Mouse (Mus musculus) urinary bladder, postnatal 25 days (tissue): ENCODE measurements around the gene Grwd1.
"Not testable (repeated sequence)": the region's sequence is repeated elsewhere in the genome, so short reads cannot be mapped to it uniquely, and the experiment has no call there.

Source experiments
- DNase-seq: peaks from one replicate; pipeline ENCODE4 v3.0.0; 2022; ENCODE audit warnings: low spot score

Grwd1 gene

GRCm38 (mm10) chr7:45830427-45831127 lies at the start of gene Grwd1:
Gene Grwd1 (minus strand): TSS chr7:45830944.
- DNase-seq, result peak; percentile 79

- no peak for DNase-seq
Measured at GRCm38 (mm10) chr7:45880531-45880930, 49.8 kb upstream of the Grwd1 start.

GRCm38 (mm10) chr7:45878278-45878677 lies 47.5 kb upstream of the Grwd1 start, which contains the start of gene Grin2d:
Gene Grin2d (minus strand): TSS chr7:45878378.
- not testable (repeated sequence) for DNase-seq

DNA sequence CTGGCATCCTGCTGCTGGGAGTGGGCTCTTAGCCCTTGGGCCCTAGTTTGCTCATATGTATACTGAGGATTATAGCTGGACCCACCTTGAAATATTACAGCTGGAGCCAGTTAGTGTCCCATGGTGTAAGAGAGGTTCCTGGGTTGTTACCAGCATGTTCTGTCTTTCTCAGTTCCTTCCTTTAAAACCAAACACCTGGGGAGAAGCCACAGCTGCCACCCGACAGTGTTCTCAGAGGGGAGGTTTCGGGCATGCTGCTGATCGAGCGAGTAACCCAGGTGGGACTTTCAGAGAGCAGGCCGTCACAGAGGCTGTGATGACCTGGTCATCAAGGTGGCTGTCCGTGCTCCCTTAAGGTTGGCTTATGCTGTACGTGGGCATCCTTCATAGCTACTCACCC lies 46.2 kb upstream of the Grwd1 start:
- no peak for DNase-seq

GRCm38 (mm10) chr7:45873061-45873947 lies 42.6 kb upstream of the Grwd1 start:
- DNase-seq, result peak; percentile 56

GRCm38 (mm10) chr7:45872624-45873023 lies 41.9 kb upstream of the Grwd1 start, which contains the start of gene Kdelr1:
Gene Kdelr1 (plus strand): TSS chr7:45872772.
- peak; percentile 87 for DNase-seq

DNA sequence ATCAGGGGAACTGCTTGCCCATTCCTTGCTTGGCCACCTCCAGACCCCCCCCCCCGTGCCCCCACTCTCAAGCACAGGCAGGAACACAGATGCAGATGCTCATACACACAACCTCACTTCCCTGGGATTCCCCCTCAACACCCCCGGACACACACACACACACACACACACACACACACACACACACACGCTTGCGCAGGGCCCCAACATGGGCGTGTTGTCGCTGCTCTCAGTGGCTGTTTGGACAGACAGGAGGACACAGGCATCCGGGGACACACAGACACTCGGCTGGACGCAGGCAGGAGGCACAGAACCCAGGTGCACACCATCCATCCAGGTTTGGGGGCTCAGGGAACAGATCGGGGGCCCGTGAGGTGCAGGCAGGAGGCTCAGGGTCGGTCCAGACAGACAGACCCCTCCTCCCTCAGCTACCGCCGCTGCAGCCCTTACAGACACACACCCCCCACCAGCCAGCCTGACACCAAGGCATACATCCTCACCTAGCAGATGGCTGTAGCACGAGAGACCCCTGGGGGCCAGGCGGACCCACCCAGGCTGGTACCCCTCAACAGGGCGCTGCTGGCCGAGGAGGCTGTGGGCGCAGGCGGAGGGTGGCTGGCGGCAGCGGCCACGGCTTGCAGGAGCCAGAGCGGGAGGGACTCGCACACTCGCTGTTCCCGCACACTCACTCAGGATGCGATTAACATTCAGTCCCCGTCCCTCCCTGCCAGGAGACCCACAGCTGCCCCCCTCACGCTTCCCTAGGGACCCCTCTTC lies 39.7 kb upstream of the Grwd1 start:
- DNase-seq, result no peak

DNA sequence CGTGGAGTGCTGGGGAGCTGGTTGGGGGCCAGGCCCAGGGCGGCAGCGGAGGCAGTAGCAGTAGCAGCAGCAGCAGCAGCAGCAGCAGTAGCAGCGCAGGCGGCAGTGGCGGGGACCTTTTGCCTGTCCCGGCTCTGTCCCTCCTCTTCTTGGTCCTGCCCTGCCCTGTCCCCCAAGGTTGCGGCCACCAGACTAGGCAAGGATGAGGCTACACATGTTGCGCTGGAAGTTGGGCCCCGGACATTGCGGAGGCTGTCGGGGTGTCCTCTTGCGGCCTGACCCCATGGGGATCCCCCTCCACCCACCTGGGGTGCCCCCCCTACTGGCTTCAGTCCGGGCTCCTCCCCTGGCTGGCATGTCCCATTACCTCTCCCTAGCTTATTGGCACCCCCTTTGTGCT lies 39.0 kb upstream of the Grwd1 start:
- no peak for DNase-seq

GRCm38 (mm10) chr7:45869107-45869670 lies 38.4 kb upstream of the Grwd1 start:
- DNase-seq, result no peak

DNA sequence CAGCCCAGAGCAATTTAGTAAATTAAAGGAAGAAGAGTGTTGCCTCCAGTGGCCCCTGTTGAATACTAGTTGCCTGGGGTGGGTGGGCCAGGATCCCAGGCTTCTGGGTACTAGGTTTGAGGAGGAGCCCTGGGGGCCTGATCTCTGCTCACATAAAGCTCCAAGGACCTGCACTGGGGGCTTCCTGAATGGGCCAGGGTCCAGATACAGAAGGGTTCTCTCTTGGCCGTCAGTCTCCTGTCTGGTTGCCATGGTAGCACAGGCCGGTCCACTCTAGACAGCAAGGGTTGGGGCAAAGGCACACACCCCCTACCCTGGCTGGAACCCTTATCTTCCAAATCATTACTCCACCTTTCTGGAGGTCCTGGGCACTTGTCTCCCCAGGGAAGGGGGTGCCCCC lies 37.1 kb upstream of the Grwd1 start:
- DNase-seq, result no peak

DNA sequence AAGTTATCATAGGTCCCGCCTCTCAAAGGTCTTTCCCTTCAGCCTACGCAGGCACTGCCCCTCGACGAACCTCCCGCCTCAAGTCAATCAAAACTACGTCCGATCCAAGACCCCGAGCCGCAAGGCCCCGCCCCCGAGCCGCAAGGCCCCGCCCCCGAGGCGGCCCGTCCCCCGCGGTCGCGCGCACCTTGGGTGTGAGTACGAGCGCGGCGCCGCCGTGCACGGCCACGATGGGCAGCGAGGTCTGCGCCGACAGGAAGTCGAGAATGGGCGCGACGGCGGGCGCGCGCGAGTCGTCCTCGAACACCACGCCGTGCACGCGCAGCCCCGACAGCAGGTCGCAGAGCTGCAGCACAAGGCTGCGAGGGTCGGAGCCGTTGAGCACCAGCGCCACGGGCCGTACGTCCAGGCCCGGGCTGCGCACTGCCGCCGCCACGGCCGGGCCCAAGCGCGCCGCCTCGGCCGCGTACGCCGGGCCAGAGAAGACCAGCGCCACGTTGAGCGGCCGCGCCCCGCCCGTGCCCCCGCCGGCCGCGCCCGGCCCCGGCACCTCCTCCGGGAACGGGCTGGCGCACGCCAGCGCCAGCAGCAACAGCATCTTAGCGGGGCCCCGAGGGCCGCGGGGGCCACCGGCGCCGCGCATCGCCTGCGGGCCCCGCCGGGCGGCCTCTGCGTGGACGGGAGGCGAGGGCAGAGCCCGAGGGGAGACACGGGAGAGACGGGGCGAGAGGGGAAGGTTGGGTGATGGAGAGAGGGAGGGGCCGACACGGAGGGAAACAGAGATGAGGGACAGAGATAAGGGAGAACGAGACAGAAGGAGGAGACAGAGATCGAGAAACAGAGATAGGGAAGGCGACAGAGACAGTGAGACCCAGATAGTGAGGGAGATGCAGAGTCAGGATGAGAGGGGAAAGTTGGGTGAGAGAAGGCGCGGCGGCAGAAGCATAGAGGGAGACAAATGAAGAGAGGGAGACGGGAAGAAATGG lies 35.5 kb upstream of the Grwd1 start:
- peak; percentile 95 for DNase-seq

DNA sequence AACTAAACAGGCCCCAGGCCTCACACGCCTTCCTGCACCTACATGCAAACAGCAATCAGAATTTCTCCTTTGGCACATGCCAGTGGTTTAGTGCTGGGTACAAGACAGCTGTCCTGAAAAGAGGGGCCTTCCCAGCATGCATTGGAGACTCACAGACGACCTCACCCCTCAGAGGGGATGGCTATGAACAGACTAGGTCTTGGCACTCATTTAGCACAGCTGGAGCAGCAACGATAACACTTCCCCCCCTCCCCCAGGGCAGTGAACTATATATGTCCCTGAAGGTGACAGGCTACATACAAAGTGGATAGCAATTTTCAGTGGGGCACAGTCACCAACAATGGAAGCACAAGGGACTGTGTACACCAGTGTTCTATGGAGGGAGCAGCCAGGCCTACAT lies 33.7 kb upstream of the Grwd1 start:
- no peak for DNase-seq

DNA sequence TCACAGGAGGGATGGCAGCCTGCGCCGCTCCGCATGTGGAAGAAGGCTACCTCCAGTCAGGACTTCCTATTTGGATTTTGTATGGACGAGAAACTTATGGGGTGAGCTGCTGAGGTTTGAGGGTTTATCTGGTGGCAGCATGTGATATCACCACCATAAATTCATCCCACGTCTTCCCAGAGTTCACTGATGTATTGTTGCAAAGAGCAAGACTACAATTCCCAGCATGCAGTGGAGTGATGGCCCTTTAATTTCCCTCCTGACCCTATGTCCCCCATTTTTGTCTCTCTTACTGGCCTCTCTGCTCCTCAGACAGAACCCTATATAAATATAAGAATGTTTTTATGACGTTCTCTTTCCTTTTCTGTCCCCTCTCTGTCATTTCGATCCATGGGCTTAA lies 32.1 kb upstream of the Grwd1 start:
- no peak for DNase-seq

DNA sequence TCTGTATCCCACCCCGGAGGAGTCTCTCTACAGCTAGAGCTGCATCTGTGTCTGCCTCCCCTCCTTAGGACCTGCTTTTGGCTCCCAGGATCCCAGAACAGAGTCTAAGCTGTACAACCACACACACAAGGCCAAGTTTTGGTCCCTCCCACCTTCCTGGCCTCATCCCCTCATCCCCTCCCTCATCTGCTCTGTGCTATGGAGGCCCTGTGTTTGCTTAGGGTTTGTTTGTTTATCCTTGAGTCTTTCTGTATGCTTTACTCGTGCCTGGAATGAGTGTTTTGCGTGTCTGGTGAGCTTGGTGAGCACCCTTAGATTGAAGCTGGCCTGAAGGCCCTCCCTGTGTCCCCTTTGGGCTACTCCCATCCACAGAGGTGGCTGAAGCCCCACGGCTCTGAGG lies 28.3 kb upstream of the Grwd1 start:
- no peak for DNase-seq

DNA sequence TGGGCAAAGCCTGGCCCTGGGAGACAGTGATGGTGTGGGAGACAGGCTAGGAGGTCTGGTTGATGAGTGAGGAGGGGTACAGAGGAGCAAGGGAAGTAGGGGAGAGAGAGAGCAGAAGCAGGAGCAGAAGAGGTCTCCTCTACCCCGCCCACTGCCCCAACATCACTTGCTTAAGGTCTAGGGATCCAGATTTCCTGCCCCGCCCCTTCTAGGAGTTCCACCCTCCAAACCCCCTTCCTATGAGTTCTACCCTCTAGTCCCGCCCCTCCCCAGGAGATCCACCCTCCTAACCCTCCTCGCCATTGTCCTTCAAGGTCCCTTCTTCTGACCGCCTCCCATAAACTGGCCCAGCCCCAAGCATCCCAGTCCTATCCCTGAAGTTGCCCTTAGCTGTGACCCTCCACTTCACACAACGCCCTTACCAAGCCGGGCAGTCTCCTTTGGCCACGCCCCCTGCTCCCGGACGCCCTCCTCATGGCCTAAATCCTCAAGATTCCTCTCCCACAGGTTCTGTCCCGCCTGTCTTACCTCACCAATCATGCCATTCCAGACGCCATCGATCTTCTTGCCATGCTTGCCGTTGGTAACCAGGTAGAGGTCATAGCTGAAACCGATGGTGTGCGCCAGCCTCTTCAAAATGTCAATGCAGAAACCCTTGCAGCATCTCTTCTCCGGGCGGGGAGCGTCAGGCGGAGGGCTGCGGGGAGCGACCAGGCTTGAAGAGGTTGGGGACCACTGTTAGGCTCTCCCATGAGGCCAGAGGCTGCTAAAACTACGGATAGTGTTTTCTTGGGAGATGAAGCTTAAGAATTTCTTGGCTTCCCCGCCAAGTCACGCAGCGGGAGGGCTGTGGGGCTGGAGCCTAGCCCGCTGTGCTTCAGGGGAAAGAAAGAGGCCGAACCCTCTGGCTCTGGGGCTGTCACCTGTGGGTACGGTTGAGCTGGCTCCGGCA lies 26.5 kb upstream of the Grwd1 start:
- no peak for DNase-seq

DNA sequence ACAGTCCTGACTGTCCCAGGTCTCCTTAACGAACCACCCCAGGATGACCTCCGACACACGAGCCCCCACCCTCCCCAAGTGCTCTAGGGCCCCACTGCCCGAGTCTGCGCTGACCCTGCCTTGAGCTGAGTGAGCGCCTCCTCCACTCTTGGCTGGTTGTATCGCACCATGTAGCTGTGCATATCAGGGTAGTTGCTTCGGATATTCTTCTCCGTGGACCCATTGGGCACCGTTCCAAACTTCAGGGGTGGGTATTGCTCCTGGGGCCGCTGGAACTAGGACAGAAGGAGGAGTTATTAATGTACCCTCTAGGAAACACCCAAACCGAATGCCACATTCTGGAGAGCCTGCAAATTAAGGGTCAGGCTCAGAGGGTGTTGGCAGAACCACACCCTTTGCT lies 22.3 kb upstream of the Grwd1 start:
- DNase-seq, result no peak

DNA sequence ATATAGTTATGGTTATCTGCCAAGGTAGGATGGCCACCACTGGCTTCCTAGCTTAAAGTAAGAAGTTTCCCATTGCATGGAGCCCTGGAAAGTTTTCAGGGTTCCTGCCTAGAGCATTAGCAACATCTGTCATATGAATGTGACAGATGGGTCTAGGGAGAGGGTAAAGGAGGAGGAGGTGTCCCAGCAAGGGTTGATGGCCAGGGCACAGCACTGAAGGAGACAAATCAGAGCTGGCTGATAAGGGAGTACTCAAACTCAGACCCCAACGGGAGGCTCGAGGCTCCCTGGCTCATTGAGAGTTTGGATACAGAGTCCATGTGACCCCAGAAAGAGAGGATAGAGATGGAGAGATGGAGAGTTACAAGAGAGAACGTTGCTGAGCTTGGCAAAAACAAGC lies 19.9 kb upstream of the Grwd1 start:
- DNase-seq, result no peak

DNA sequence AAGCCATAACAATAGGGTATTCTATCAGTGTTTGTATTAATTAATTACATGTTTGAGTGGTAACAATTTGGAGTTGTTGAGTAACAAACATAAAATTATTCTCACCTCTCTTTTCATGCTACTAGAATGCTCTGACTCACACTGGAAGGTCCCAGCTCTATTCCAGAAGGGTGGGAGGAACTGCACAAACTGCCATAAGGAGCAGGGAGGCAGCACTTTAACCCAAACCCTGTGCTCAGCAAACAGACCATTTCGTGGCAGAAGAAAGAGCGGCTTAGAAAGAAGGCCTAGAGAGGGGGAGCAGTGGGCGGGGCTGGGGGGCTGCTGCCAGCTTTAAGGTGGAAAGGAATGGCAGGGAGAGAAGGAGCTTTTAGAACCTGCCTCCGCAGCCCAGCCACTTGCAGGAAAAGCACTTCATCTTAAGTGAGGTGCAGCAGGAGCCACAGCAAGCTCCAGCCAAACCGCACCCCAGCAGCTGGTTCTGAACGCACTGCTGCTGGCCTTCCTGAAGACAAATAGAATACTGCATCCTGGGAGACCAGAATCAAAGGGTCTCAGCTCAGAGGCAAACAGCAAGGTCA lies 17.8 kb upstream of the Grwd1 start:
- no peak for DNase-seq
